Mouse (Mus musculus) liver, postnatal 0 days (tissue): ENCODE data around the gene Clmn. TPM values are rescaled to one million over a fixed set of nuclear protein-coding genes. Genes with fewer than 3 reads are reported as not detected.

ENCODE experiments used
- ATAC-seq: fragments of 200-750 bp; cut with Nextera tagmentation; 2 replicates; pipeline ENCODE4 v1.8.0; 2017; ENCODE audit warnings: mild to moderate bottlenecking, moderate library complexity
- DNase-seq: peaks from one replicate; pipeline ENCODE4 v3.0.0-alpha.2; 2016
- H3K27ac ChIP-seq: fragments of 300-500 bp; sonication (generic); 2 replicates; pipeline ENCODE4 v1.5.1; 2014; ENCODE audit warnings: antibody characterized with exemption, moderate library complexity, mild to moderate bottlenecking, low read depth
- H3K27me3 ChIP-seq: fragments of 300-500 bp; sonication (generic); 2 replicates; pipeline ENCODE4 v1.6.1; 2014; ENCODE audit warnings: low read length, control low read depth, mixed read lengths; ENCODE audit not compliant: insufficient read depth
- H3K36me3 ChIP-seq: fragments of 300-500 bp; sonication (generic); replicated peaks from 2 replicates; pipeline ENCODE4 v1.6.1; 2014; ENCODE audit warnings: mild to moderate bottlenecking, control low read depth, low read length, moderate library complexity, mixed read lengths; ENCODE audit not compliant: insufficient read depth
- H3K4me1 ChIP-seq: fragments of 300-500 bp; sonication (generic); 2 replicates; pipeline ENCODE4 v1.6.1; 2014; ENCODE audit warnings: antibody characterized with exemption, mild to moderate bottlenecking, control low read depth; ENCODE audit not compliant: insufficient read depth
- H3K4me2 ChIP-seq: fragments of 300-500 bp; sonication (generic); 2 replicates; pipeline ENCODE4 v1.6.1; 2014; ENCODE audit warnings: low read depth, mild to moderate bottlenecking, low read length, moderate library complexity, mixed read lengths
- H3K4me3 ChIP-seq: fragments of 300-500 bp; sonication (generic); 2 replicates; pipeline ENCODE4 v1.5.1; 2014; ENCODE audit warnings: low read depth, low read length
- H3K9ac ChIP-seq: fragments of 300-500 bp; sonication (generic); replicated peaks from 2 replicates; pipeline ENCODE4 v1.6.1; 2014; ENCODE audit warnings: mild to moderate bottlenecking, moderate library complexity
- H3K9me3 ChIP-seq: fragments of 300-500 bp; sonication (generic); 2 replicates; pipeline ENCODE4 v1.6.1; 2016; ENCODE audit warnings: mild to moderate bottlenecking, control low read depth, low read length, mixed read lengths
- CTCF ChIP-seq: sonication (generic); IDR thresholded peaks from 2 replicates; pipeline ENCODE4 v1.5.1; 2016; ENCODE audit warnings: antibody characterized with exemption, low read depth
- EP300 ChIP-seq: IDR thresholded peaks from 2 replicates; pipeline ENCODE4 v1.6.1; 2016; ENCODE audit warnings: antibody characterized with exemption, low read depth, mild to moderate bottlenecking
- WGBS: fragments of 180-500 bp; shearing (Covaris S2); extraction: QIAGEN DNeasy Blood & Tissue Kit; methylation state at CpG from one replicate; pipeline ENCODE4 v1.1.7; 2014; ENCODE audit not compliant: insufficient replicate concordance; 5-methylcytosine and 5-hydroxymethylcytosine counted together
- polyA plus RNA-seq: library from polyadenylated mRNA; unstranded; fragments of >200 nt; fragmentation: Nextera tagmentation; extraction: Ambion mirVana; gene quantifications from 2 replicates; pipeline ENCODE4 v1.2.1, GENCODE M21; 2015

Clmn gene
- polyA plus RNA-seq, 1 experiment from 2014 or later, result 1.9 TPM

- DNase-seq (no peak), ATAC-seq (0 out of 2 replicates have a peak, but pooled peaks have one; percentile 17)
- Histone ChIP-seq H3K4me2 (no peak overlapping the region), H3K9me3 (peaks cover 5% of the 10 kb centered on the region; the same call in 1 of the 2 replicates), H3K4me1 (no peaks in the 10 kb centered on the region), H3K9ac (no peak overlapping the region), H3K36me3 (peaks cover 10% of the 10 kb centered on the region), H3K27ac (no peak overlapping the region), H3K4me3 (no peak overlapping the region), H3K27me3 (no peaks in the 10 kb centered on the region)
- TF ChIP-seq EP300, result no peak
- TF ChIP-seq CTCF, result no peak
- 64% methylated on average over 6 of the region's 6 CpGs for WGBS
Measured at GRCm38 (mm10) chr12:104797905-104798304, 67.0 kb downstream of the Clmn start.

- H3K9me3 ChIP-seq, result peaks cover 5% of the 10 kb centered on the region; the same call in 1 of the 2 replicates
- TF ChIP-seq EP300, result no peak
- peak; percentile 32; the same call in 1 of the 2 replicates for TF ChIP-seq CTCF
- H3K4me1 ChIP-seq, result no peaks in the 10 kb centered on the region
- no peak overlapping the region for H3K27ac ChIP-seq
- H3K4me3 ChIP-seq, result no peak overlapping the region
- H3K9ac ChIP-seq, result no peak overlapping the region
- no peaks in the 10 kb centered on the region for H3K27me3 ChIP-seq
- ATAC-seq, result no peak
- DNase-seq, result no peak
- 77% methylated on average over 11 of the region's 11 CpGs for WGBS
- no peak overlapping the region for H3K4me2 ChIP-seq
- H3K36me3 ChIP-seq, result peaks cover 10% of the 10 kb centered on the region
Measured at GRCm38 (mm10) chr12:104796635-104797378, 68.1 kb downstream of the Clmn start.

GRCm38 (mm10) chr12:104794957-104795356, 69.9 kb downstream of the Clmn start:
- peaks cover 5% of the 10 kb centered on the region; the same call in 1 of the 2 replicates for H3K9me3 ChIP-seq
- no peaks in the 10 kb centered on the region for H3K27me3 ChIP-seq
- ATAC-seq (no peak), DNase-seq (no peak)
- TF ChIP-seq EP300 (no peak), CTCF (no peak)
- no peaks in the 10 kb centered on the region for H3K4me1 ChIP-seq
- H3K36me3 ChIP-seq, result peaks cover 9% of the 10 kb centered on the region
- H3K27ac ChIP-seq, result no peak overlapping the region
- H3K4me3 ChIP-seq, result no peak overlapping the region
- no peak overlapping the region for H3K4me2 ChIP-seq
- 75% methylated on average over 5 of the region's 5 CpGs for WGBS
- H3K9ac ChIP-seq, result no peak overlapping the region

DNA sequence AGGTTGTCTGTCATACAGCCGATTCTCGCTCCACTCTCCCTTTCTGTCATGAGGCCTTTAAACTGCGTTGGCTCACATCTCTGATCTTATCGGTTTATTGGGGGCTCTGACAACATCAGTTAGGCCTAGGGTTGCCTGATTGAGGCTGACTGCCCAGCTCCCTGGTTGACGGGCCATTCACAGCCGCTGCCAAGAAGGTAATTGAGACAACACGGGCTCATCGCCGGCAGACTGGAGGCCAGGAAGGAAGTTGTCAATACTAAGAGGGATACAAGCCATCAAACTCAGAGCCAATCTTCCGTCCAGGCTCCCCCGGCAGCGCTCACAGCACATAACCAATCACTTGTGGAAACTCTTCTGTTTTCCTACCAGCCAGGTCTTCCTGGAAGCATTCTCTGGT, 71.4 kb downstream of the Clmn start:
- Histone ChIP-seq H3K27me3 (no peaks in the 10 kb centered on the region), H3K9me3 (no peaks in the 10 kb centered on the region), H3K4me2 (no peak overlapping the region), H3K4me1 (no peaks in the 10 kb centered on the region), H3K36me3 (0 out of 2 replicates have a peak, but pooled peaks cover under 1% of the 10 kb centered on the region), H3K27ac (no peak overlapping the region), H3K4me3 (no peak overlapping the region), H3K9ac (no peak overlapping the region)
- 44% methylated on average over 12 of the region's 12 CpGs for WGBS
- DNase-seq, result no peak
- TF ChIP-seq EP300 (no peak), CTCF (no peak)
- ATAC-seq, result no peak

DNA sequence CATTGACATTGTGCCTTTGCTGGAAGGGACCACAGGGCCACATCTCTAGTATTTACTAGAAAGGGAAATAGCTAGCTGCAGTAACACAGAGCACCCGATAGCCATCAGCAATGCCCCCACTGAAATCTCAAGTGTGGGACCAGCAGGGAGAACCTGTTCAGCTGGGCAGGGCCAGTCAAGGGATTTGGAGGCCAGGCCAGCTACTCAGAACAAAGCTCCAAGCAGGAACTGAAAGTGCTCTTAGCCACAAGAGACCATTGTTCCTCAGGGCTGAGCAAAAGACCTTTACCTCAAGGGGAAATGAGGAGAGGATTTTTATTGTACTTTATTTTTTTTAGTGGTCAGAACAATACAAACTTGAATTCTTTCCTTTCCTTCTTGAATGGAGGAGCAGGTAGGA, 87.3 kb downstream of the Clmn start:
- Histone ChIP-seq H3K4me3 (no peak overlapping the region), H3K36me3 (peaks cover 3% of the 10 kb centered on the region), H3K4me1 (no peaks in the 10 kb centered on the region), H3K27ac (no peak overlapping the region), H3K4me2 (no peak overlapping the region), H3K9me3 (no peaks in the 10 kb centered on the region), H3K9ac (no peak overlapping the region), H3K27me3 (no peaks in the 10 kb centered on the region)
- TF ChIP-seq EP300 (no peak), CTCF (no peak)
- 82% methylated on average over 1 of the region's 1 CpGs for WGBS
- DNase-seq, result no peak
- ATAC-seq, result no peak

GRCm38 (mm10) chr12:104771941-104772340, 92.9 kb downstream of the Clmn start:
- no peaks in the 10 kb centered on the region for H3K27me3 ChIP-seq
- TF ChIP-seq CTCF, result peak; percentile 45
- TF ChIP-seq EP300, result no peak
- H3K4me3 ChIP-seq, result no peak overlapping the region
- peaks cover 3% of the 10 kb centered on the region; the same call in 1 of the 2 replicates for H3K36me3 ChIP-seq
- H3K4me1 ChIP-seq, result no peaks in the 10 kb centered on the region
- H3K9me3 ChIP-seq, result no peaks in the 10 kb centered on the region
- H3K27ac ChIP-seq, result no peak overlapping the region
- H3K9ac ChIP-seq, result no peak overlapping the region
- ATAC-seq (no peak), DNase-seq (no peak)
- no peak overlapping the region for H3K4me2 ChIP-seq
- WGBS, result 89% methylated on average over 2 of the region's 2 CpGs
